Mouse (Mus musculus) left cerebral cortex, adult 6 months (tissue): ENCODE measurements around the gene Prf1. TPM values are rescaled to one million over a fixed set of nuclear protein-coding genes. Genes with fewer than 3 reads are reported as not detected.

Source experiments
- long read RNA-seq, 2 experiments: library from polyadenylated mRNA; unstranded; transcript quantifications; one replicate each; pipeline ENCODE4 v2.0.0; 2019 to 2020
- polyA plus RNA-seq: library from polyadenylated mRNA; unstranded; fragments of <200 nt; fragmentation: Nextera tagmentation; gene quantifications from 2 replicates; pipeline ENCODE4 v1.2.3, GENCODE M21; 2021

The Prf1 gene
- polyA plus RNA-seq, result not detected in 2 replicates
- long read RNA-seq, experiment 1, result 0 reads
- long read RNA-seq, experiment 2, result 0 reads

GRCm38 (mm10) chr10:61297477-61297876 lies at the start of gene Prf1:
TSS of gene Prf1 (plus strand) at chr10:61297833.

GRCm38 (mm10) chr10:61273081-61273843 lies 24.4 kb upstream of the Prf1 start, which contains the start of gene Adamts14:
TSS of gene Adamts14 (minus strand) at chr10:61273438.

Other genes starting within 250 kb of the Prf1 start
- 22.0 and 25.7 TPM in 2 replicates for gene Pcbd1, start 208.5 kb upstream of the Prf1 start, polyA plus RNA-seq
- gene Sgpl1, start 150.1 kb upstream of the Prf1 start, polyA plus RNA-seq, result 11.6 and 13.1 TPM in 2 replicates
- gene Tbata, start 125.9 kb upstream of the Prf1 start, polyA plus RNA-seq, result 3.1 and 3.8 TPM in 2 replicates
- 0.04 TPM in 1 of 2 replicates, not detected in the other for gene Adamts14, start 24.4 kb upstream of the Prf1 start, polyA plus RNA-seq
- 2.4 and 2.8 TPM in 2 replicates for gene Pald1, start 85.7 kb downstream of the Prf1 start, polyA plus RNA-seq
- gene Nodal, start 120.1 kb downstream of the Prf1 start, polyA plus RNA-seq, result 0.37 and 0.44 TPM in 2 replicates
- 5.9 and 34.2 TPM in 2 replicates for gene Eif4ebp2, start 154.8 kb downstream of the Prf1 start, polyA plus RNA-seq
- gene Lrrc20, start 178.0 kb downstream of the Prf1 start, polyA plus RNA-seq, result 6.0 and 12.1 TPM in 2 replicates